Mouse (Mus musculus): ENCODE measurements around the gene Maz.

Gene Maz

DNA sequence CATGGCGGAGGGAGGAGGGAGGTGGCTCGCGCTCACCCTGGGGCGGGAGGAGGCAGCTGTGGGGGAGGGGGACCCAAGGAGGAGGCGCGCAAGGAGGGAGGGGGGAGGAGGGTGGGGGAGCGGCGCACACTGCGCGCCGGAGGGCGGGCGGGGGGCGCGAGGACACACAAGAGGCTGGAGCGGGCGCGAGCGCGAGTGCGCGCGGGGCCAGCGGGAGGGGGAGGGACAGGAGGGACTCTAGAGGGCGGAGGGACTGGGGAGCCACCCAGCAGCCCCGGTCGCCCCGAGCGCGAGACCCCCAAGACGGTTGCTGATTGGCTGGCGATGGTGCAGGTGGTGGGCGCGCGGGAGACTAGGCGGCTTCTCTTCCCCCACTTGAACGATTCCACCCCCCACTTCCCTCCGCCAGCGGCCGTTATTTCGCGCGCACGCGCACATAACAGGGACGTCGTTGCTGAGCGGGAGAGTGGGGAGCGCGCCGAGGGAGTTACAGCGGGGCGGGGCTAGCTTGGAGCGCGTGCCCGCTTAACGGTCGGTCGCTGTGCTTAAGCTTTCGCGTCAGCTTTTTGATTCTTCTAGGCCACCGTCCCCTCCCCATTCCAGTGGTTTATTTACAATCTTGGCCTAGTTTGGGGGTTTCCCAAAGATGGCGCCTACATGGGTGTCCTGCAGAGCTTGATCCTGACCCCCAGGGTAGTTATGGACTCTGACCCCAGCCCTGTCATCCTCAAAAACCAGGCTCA lies at the start of gene Maz:
Gene Maz (minus strand): TSS at position 54 of the 743 bp plus-strand sequence.
- peak; percentile 99 to 100 for DNase-seq (ENCODE audit: low spot score in 2 of 2)

DNA sequence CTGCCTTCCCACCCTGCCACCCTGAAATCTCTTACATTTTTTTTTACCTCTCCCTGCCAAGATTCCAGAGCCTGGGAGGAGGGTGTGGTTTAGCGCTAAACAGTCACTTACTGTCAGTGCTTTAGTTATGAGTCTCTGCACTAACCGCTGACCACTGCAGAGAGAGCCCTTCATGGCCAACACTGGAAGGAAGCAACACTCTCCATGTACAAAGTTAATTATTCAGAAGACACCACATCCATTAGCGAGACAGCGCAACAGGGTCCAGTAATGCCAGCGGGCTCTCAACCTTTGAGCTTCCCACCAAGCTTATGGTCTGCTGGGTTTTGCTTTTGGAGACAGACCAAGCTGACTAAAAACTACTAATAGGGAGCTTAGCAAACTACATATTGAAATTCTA lies 49.4 kb upstream of the Maz start:
- DNase-seq (ENCODE audit: low spot score in 2 of 2), result no peak

GRCm38 (mm10) chr7:127073221-127073620 lies 46.4 kb upstream of the Maz start:
- no peak for DNase-seq (ENCODE audit: low spot score in 2 of 2)

- DNase-seq (ENCODE audit: low spot score in 2 of 2), result no peak
These were observed 44.1 kb upstream of the Maz start for GRCm38 (mm10) chr7:127070871-127071413.

GRCm38 (mm10) chr7:127066317-127066716 lies 39.5 kb upstream of the Maz start:
- DNase-seq (ENCODE audit: low spot score in 2 of 2), result no peak

- no peak for DNase-seq (ENCODE audit: low spot score in 2 of 2)
These were observed 38.7 kb upstream of the Maz start for GRCm38 (mm10) chr7:127065538-127065937.

DNA sequence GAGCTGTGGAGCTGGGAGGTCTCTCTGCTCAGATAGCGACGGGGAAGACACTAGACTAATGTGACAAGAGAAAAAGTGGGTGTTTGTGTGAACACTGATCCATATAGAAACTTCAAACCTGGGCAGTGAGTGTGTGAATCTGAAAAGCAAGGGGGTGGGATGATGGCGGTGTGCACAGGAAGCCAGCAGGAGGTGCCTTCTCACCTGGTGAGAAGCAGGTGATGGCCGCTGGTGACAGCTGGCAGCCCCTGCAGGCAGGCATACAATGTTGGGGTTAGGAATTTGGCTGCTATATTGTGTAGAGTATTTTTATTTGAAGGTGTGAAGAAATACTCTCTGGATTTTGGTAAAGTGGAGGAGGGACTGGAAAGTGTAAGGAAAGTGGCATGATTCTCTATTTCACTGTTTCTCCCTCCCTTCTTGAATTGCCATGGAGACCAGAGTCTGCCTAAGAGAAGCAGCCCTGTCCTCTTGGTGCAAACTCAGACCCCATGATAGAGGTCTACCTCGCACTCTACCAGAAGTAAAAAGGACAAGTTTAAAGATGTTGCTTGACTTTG lies 28.3 kb upstream of the Maz start:
- no peak for DNase-seq (ENCODE audit: low spot score in 2 of 2)

DNA sequence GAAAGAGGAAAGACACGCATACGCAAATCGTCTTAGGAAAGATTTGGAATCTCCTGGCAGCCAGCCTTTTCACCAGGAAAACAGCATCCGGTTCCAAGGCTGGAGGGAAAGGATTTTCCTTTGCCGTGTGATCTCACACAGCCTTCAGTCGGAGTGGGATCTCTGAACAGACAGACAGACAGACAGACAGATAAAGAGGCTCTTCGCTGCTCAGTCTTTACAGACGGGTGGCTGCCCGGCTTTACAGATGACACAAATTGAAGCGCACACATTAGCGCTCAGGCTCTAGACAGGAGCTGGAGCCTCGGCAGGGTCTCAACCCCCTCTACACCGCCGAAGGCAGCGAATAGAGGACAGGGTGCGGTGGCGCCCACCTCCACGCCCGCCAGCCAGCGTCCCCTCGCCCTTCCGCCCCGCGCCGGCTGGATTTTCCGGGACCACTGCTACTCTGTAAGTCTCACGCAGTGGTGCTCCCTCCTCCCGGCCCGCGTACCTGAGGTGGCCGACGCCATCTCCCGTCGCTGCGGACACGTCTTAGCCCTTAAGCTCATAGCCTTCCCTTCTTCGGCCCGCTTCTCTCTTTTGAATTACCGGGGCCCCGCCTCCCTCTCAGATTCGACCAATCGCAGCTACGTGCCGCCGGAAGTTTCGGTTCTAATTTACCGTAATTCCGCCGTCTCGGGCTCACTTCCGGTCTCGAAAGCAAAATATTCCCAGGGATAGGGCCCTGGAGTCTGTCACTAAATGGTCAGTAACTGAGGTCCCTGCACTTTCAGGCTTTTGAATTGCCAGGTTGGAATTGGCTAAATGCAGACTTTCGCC lies 15.2 kb upstream of the Maz start, which contains the start of gene Kif22:
Gene Kif22 (minus strand): TSS at position 621 of the 822 bp plus-strand sequence.
- DNase-seq (ENCODE audit: low spot score in 2 of 2), result peak; percentile 84 to 90

- DNase-seq (ENCODE audit: low spot score in 2 of 2), result no peak
These were observed 4.4 kb upstream of the Maz start for GRCm38 (mm10) chr7:127031244-127031643.

GRCm38 (mm10) chr7:127030172-127030571 lies 3.3 kb upstream of the Maz start:
- DNase-seq (ENCODE audit: low spot score in 2 of 2), result no peak

DNA sequence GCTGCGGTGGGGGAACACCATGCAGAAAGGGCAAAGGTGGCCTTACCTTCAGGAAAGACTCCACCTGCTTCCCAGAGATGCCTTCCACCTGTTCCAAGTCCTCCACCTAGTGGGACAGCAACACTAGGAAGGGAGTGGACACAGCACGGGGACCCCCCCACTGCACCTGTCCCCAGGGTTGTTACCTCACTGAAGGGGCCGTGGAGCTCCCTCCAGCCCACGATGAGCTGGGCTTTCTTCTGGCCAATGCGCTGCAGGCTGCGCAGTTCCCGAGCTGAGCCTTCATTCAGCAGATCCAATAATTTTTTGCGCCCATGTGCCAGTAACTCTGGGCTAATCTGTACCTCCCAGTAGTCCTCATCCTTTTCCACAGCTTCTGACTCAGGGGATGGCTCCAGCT lies 1.0 kb upstream of the Maz start:
- no peak for DNase-seq (ENCODE audit: low spot score in 2 of 2)

GRCm38 (mm10) chr7:127026616-127026983 lies 237 bp downstream of the Maz start:
- DNase-seq (ENCODE audit: low spot score in 2 of 2), result no peak

GRCm38 (mm10) chr7:127026161-127026600 lies 656 bp downstream of the Maz start:
- DNase-seq (ENCODE audit: low spot score in 2 of 2), result peak; percentile 71 to 72

DNA sequence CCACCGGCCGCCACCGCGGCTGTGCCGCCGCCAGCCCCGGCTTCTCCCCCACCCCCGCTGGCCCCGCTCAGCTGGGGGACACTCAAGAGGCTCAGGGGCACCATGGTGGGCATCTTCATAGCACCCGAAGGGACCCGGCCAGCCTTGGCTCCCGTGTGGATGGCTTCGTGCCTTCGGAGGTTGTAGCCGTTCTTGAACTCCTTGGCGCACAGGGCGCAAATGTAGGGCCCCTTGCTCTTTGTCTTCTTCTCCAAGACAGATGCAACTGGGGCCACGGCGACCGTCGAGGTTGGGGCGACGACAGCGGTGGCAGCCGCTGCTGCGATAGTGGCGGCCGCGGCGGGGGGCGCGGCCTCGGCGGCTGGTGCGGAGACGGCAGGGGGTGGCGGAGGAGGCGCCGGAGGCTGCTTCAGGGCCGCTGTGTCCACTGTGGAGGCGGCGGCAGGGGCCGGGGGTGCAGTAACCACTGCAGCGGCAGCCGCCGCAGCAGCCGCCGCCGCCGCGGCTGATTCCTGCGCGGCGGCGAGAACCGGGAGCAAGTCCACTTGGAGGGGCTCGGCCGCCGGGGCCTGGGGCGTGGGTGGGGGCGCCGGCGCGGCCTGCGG lies 1.2 kb downstream of the Maz start:
- DNase-seq (ENCODE audit: low spot score in 2 of 2), result peak in 1 of 2 experiments; percentile 55

GRCm38 (mm10) chr7:127024755-127025555 lies 1.9 kb downstream of the Maz start:
- DNase-seq (ENCODE audit: low spot score in 2 of 2), result peak in 1 of 2 experiments; percentile 73

DNA sequence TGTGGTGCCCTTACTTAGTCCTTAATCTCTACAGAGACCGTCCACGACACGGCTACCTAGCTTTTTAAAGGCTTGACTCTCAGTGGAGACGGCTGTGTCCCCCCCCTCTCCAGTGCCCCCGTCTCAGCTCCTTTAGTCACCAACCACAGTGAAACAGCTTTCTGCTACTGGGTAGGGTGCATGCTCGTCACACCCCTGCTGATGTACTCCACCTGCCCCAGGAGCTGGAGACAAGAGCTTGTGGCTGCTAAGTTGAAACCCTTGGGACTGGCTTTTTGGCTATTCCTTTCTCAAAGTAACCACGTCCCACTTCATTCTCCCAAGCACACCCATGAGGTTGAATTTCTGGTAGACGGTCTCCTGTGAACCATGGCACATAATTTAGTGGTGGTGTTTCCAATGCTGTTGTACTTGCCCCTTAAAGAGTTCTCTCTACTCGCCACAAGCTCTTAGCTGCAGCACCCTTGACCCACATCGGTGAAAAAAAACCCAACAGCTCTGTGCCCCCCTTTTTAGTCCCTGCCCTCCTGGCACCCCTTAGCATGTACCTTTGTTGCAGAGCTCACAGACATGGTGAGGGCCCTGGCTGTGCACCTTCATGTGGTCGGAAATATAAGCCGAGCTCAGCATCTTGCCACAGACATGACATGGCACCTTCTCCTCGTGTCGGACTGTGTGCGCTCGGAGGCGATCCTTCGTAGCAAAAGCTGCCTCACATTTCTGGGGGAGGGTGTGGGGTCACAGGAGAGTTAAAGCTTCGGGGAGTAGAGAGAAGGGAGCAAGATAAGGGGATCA lies 2.7 kb downstream of the Maz start:
- no peak for DNase-seq (ENCODE audit: low spot score in 2 of 2)

DNA sequence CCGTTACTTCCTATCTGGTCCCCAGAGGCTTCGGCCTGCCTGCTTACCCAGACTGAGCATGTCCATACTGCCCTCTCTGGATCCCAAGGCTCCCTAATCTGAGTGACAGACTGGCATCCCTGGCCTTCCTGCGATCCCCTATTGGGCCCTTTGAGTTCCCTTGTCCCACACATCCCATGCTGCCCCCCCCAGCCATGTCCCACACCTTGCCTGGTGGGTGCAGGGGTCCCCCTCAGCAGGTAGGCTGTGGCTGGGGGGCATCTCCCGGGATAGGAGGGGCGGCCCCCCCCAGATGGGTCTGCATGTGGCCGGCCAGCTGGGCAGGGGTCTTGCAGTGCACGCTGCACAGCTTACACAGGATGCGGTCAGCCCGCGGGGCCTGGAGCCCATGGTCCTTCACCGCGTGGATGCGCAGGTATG lies 3.6 kb downstream of the Maz start:
- DNase-seq (ENCODE audit: low spot score in 2 of 2), result no peak

DNA sequence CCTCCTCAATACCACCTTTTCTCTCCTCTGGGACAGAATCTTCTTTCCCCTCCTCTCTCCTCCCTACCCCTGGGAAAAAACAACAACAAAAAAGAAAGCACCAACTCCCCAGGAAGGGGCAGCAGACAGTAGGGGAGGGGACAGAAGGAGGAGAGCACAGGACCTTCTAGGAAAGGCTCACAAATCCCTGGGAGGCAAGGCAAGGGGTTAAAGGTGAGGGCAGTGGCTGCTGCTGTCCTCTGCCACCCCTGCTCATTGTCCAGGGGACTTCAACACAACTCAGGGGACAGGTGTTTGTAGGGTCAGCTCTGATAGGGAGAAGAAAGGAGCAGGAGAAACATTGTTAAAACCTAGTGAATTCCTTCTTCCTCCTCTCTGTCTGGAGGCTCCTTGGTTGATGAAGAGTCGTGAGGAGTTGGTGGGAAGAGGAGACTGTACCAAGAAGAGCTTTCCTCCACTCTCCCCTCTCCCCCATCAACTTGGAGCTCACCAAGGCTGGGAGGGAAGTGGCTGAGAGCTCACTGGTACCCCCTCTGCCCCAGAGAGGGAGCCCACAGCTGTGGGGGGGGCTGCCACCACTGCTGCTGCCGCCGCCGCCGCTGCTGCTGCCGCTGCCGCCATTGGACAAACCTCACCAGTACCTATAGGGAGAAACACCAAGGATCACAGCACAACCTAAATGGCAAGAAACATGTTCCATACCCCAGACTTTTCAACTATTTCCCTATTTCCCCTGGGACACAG lies 4.1 kb downstream of the Maz start:
- no peak for DNase-seq (ENCODE audit: low spot score in 2 of 2)
